Mouse (Mus musculus) naive thymus-derived CD4-positive, alpha-beta T cell, adult 2 months (primary cell): Measurements from ENCODE around the gene Dennd5b.
"Not testable (repeated sequence)": the region's sequence is repeated elsewhere in the genome, so short reads cannot be mapped to it uniquely, and the experiment has no call there.

Experiments
- DNase-seq: peaks from one replicate; pipeline ENCODE4 v3.0.0-alpha.2; 2011; ENCODE audit warnings: low read depth

Gene Dennd5b

GRCm38 (mm10) chr6:149101076-149101942, at the start of gene Dennd5b:
Gene Dennd5b, minus strand, starts transcription at chr6:149101680.
- peak; percentile 12 for DNase-seq

GRCm38 (mm10) chr6:149148436-149149229, 47.2 kb upstream of the Dennd5b start:
- DNase-seq = no peak

GRCm38 (mm10) chr6:149145143-149145542, 43.7 kb upstream of the Dennd5b start:
- no peak for DNase-seq

DNA sequence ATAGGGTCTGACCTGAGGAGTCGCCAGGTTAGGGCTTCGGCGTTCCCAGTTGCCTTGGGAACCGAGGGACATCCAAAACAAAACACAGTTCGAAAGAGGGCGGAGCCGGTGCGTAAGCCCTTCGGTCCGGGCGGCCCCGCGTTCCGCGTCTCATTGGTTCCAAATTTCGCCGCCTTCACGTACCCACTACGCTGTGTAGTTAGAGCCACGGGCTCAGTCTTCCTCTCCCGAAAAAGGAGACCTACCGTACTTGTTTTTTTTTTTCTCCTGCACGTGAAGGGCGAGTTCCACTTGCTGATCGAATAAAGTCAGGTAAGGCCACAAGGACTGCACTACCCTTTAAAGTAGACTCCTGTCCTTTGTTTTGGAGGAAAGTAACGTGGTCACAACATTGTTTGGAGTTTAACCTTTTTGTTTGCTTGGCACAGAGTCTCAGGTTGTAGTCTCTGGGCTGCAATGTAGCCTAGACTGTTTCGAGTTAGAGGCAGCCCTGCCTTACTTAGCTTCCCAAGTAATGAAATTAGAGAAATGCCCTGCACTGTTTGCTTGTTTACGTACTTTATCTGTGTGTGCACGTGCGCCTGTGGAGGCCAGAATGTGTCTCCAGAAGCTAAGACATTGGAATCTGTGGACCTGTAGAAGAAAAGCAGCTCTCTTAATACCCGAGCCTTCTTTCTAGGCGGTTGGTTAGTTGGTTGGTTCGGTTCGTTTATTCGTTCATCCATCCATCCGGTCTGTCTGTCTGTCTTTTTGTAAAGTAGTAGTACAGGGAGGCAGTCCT, 40.1 kb upstream of the Dennd5b start:
- peak; percentile 91 for DNase-seq

DNA sequence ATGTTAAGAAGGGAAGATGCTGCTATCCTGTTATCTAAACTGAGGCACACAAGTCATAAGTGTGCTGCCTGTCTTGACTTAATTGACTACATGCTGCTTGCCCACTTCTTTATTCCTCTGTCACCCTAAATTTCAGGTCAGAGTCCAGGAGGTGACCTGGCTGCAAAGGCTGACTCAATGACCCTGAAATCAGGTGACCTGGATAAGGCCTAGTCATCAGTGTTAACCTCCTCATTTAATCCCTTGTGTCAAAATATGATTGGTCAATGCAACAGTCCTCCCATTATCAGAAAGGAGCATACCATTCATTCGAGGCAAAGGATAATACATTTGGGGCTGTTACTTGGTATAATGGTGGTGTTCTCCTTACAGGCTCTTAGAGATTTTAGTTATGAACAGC, 38.0 kb upstream of the Dennd5b start, which contains the start of gene Etfbkmt:
Gene Etfbkmt, plus strand, starts transcription at position 379 of the 400 bp plus-strand sequence.
- DNase-seq = no peak

- DNase-seq = no peak
Measured at GRCm38 (mm10) chr6:149139011-149139410, 37.5 kb upstream of the Dennd5b start.

DNA sequence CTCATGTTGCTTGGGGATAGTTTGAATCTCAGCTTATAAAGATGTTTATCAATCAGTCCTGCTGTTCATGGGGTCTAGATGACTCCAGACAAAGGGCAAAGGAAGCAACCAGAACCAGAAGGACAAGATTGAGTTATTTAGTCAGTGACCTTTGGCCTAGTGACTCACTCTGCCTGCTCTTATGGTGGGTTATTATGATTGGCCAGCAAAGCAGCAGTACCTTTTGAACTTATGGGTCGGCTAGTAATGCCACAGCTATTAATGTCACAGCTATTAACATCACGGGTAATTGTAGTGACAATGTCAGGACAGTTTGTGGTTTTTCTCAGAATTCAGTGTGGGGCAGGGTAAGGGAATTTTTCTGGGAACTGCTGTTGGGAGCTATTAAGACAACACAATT, 36.5 kb upstream of the Dennd5b start:
- DNase-seq = no peak

- DNase-seq = no peak
Measured at GRCm38 (mm10) chr6:149135631-149136030, 34.2 kb upstream of the Dennd5b start.

DNA sequence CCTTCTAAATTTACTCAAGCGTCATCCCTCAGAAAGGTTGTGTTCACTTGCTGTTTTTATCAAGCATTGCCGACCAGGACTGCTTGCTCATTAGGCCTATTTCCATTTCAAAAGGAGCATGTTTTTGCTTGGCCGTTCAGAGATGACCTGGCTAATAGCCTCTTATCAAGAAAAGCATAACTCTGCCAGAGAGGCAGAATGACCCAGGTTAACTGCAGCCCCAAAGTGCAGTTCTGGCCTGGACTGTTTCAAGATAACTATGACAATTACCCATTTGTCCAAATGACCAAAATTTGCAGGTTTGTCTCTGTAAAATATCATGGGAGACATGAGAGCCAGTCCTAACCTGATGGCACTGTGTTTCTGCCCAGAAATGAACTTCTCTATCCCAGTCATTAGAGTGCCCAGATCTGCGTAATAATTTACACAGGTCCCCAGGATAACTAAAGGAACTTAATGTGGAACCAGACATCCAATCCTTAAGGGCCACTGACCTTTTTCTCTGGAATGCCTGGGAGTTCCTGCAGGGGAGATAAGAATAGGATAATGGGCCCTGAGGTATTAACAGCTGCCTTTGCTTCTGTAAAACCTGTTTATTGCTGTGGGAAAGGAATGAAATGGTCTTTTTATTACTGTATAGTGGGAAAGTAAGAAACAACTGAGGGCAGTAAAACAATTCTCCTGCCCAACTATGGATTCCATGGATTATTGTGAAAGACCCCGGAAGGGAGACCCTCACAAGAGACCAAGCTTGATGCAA, 33.1 kb upstream of the Dennd5b start:
- no peak for DNase-seq

DNA sequence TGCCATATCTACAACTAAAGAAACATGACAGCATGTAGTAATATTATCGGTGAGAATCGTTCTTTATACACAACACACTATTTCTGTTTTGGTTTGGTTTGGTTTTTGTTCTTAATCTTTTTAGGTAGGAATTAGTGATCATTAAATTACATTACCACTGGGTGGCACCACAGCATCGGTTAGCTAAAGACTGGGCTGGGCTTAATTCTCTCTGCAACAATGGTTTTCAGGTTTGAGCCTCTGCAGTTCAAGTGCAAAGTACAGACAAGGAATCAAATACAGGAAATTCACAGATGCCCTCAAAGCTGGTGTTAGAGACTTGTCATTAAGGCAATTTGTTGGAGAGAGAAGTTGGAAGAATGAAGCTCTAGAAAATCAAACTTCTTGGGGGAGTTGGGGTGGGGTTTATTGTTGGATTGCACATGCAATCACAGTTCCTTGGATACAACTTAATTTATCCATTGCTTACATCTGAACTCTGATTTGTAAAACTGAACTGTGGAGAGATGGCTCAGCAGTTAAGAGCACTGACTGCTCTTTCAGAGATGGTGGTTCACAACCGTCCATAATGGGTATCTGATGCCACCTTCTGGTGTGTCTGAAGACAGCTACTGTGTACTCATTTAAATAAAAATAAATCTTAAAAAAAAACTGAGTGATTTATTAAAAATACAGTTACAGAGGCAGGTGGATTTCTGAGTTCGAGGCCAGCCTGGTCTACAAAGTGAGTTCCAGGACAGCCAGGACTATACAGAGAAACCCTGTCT, 31.0 kb upstream of the Dennd5b start:
- DNase-seq = peak; percentile 87

DNA sequence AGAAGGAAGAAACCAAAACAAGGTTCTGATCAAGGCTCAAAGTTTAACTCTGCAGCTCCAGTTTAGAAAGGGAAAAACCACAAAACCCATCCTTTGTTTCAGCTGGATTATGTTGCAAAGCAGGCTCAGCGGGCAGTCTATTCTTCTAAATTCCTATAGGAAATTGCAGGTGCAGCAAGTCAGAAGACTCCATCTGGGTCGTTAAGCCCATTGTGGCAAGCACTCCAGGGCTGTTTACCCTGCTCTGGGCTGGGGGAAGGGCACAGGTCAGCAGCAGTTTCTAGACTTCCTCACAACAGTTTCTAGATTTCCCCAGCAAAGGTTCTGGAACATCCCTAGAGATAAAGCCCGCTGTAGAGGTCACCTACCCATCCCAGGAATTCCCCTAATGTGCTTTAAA, 29.6 kb upstream of the Dennd5b start:
- DNase-seq = no peak

- DNase-seq = not testable (repeated sequence)
Measured at GRCm38 (mm10) chr6:149129870-149130269, 28.4 kb upstream of the Dennd5b start, which contains the start of gene Gm10203. Gene Gm10203, plus strand, starts transcription at chr6:149130170.

DNA sequence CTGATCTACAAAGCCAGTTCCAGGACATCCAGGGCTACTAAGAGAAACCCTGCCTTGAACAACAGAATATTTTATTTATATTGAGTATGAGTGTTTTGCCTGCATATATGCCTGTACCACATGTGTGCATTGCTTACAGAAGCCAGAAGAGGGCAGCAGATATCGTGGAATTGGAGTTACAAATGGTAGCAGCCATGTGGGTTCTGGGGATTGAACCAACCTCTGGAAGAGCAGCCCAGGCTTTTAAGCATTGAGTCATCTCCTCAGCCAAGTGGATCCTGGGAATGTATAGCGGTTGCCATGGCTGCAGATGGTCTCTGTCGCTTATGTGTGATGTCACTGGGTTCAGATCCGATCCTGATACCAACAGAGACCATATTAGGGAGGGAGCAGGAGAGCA, 25.2 kb upstream of the Dennd5b start:
- peak; percentile 63 for DNase-seq

GRCm38 (mm10) chr6:149123042-149123441, 21.6 kb upstream of the Dennd5b start:
- no peak for DNase-seq

- peak; percentile 72 for DNase-seq
Measured at GRCm38 (mm10) chr6:149119853-149120252, 18.4 kb upstream of the Dennd5b start.

DNA sequence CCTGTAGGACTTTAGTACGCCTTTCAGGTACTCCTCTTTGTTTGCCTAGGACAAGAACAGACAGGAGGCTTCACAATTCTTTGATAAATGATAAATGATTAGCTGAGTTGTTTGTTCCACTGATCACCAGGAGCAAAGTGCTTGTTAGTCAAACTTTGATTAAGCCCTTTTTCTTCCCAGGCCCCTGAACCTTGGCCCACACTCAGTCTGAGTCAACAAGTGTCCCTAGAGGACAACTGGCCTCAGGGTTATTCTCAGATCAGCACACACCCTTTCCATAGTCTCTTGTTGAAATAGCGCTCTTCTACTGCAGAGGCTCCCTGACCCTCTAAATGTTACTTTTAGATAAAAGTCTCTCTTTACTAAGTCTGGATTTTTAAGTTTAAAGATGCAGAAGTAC, 17.5 kb upstream of the Dennd5b start:
- no peak for DNase-seq

DNA sequence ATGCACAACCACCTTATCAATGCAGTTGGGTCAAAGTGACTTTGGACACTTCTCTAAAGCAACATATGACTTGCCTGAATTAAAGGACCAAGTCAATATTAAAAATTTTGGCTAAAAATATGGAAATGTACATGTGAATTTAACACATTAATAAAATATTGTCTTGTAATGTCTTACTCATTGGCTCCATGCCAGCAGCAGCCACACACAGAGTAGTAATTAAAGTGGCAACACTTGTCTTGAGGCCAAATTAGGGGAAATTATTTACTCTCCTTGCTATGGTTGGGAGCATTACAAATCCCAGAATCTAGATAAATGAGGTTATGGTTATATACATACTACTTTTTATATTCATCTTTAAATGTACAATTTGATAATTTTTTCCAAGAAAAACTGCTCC, 15.5 kb upstream of the Dennd5b start:
- no peak for DNase-seq

DNA sequence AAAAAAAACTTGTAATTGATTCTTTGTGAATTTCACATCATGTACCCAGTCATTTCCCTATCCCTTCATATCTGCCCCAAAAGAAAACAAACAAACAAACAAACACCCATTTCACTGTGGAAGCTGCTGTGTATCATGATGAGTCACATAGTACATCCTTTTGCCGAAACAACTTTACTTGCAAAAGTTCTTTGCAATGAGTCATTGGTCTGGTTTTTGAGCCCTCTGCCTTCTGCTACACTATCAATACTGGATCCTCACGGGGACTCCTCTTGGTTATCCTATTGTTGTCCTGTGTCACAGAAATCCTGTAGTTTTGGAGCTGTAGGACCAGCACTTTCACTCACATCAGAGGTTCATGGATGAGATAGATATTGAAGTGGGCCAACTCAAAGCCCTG, 7.4 kb upstream of the Dennd5b start:
- DNase-seq = no peak

DNA sequence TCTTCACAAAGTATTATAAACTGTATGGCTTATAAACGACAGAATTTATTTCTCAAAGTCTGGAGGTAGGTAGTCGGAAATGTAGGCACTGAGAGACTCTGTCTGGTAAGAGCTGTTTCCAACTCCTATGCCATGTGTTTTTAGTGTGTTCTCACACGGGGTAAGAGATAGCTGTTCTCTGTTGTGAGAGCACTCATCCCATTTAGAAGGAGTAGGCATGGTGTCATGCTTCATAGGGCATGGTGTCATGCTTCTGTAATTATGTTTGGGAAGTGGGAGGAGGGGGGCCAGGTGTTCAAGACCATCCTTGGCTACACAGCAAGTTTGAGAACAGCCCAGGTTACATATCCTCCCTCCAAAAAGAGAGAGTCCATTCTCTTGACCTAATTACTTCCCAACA, 6.1 kb upstream of the Dennd5b start:
- DNase-seq = no peak

GRCm38 (mm10) chr6:149103451-149103850, 2.0 kb upstream of the Dennd5b start:
- no peak for DNase-seq

DNA sequence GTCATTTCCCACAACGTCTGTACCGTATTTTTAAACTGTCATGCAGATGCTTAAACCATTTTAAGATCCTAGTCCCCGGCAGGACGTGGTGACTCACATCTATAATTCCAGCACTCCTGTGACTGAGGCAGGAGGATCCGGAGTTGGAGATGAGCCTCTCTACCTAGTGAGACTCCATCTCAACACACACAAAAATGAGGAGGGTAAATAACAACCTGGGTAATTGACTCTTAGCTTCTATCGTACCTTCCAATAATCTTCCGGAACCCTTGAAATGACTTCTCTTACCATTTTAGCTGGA, 413 bp upstream of the Dennd5b start:
- no peak for DNase-seq
